Mouse (Mus musculus) heart, embryonic 16.5 days (tissue): ENCODE results near the gene Mocs3. TPM values are rescaled to one million over a fixed set of nuclear protein-coding genes. Genes with fewer than 3 reads are reported as not detected.

ENCODE experiments used
- ATAC-seq: fragments of 200-750 bp; cut with Nextera tagmentation; replicated peaks from 2 replicates; pipeline ENCODE4 v1.8.0; 2017; ENCODE audit warnings: moderate number of reproducible peaks; ENCODE audit not compliant: insufficient read depth, low FRiP score; ENCODE audit errors: extremely low read depth
- H3K27ac ChIP-seq: fragments of 300-500 bp; sonication (generic); 2 replicates; pipeline ENCODE4 v1.5.1; 2014; ENCODE audit warnings: mild to moderate bottlenecking, low read length, control low read depth, moderate library complexity
- H3K27me3 ChIP-seq: fragments of 300-500 bp; sonication (generic); 2 replicates; pipeline ENCODE4 v1.6.1; 2014; ENCODE audit warnings: low read length, mixed read lengths; ENCODE audit not compliant: control insufficient read depth, insufficient read depth
- H3K36me3 ChIP-seq: fragments of 300-500 bp; sonication (generic); 2 replicates; pipeline ENCODE4 v1.6.1; 2014; ENCODE audit not compliant: control insufficient read depth, insufficient read depth
- H3K4me1 ChIP-seq: fragments of 300-500 bp; sonication (generic); 2 replicates; pipeline ENCODE4 v1.6.1; 2014; ENCODE audit warnings: low read length, mixed read lengths; ENCODE audit not compliant: control insufficient read depth, insufficient read depth
- H3K4me2 ChIP-seq: fragments of 300-500 bp; sonication (generic); 2 replicates; pipeline ENCODE4 v1.6.1; 2014; ENCODE audit warnings: low read depth, mild to moderate bottlenecking, control low read depth, low read length
- H3K4me3 ChIP-seq: fragments of 300-500 bp; sonication (generic); 2 replicates; pipeline ENCODE4 v1.5.1; 2014; ENCODE audit warnings: mild to moderate bottlenecking, control low read depth, low read length
- H3K9ac ChIP-seq: fragments of 300-500 bp; sonication (generic); 2 replicates; pipeline ENCODE4 v1.6.1; 2014; ENCODE audit warnings: low read length, control low read depth
- H3K9me3 ChIP-seq: fragments of 300-500 bp; sonication (generic); replicated peaks from 2 replicates; pipeline ENCODE4 v1.6.1; 2016; ENCODE audit warnings: low read length; ENCODE audit not compliant: control insufficient read depth
- WGBS: fragments of 180-500 bp; shearing (Covaris S2); extraction: QIAGEN DNeasy Blood & Tissue Kit; methylation state at CpG from one replicate; pipeline ENCODE4 v1.1.7; 2014; 5-methylcytosine and 5-hydroxymethylcytosine counted together
- polyA plus RNA-seq: library from polyadenylated mRNA; unstranded; fragments of >200 nt; fragmentation: Nextera tagmentation; extraction: Ambion mirVana; gene quantifications from 2 replicates; pipeline ENCODE4 v1.2.1, GENCODE M21; 2015

The Mocs3 gene
- polyA plus RNA-seq, 1 experiment from 2014 or later: 4.3 TPM

GRCm38 (mm10) chr2:168205265-168205664 lies 25.2 kb upstream of the Mocs3 start:
- peaks cover 27% of the 10 kb centered on the region for H3K36me3 ChIP-seq
- peak; percentile 59 for ATAC-seq

DNA sequence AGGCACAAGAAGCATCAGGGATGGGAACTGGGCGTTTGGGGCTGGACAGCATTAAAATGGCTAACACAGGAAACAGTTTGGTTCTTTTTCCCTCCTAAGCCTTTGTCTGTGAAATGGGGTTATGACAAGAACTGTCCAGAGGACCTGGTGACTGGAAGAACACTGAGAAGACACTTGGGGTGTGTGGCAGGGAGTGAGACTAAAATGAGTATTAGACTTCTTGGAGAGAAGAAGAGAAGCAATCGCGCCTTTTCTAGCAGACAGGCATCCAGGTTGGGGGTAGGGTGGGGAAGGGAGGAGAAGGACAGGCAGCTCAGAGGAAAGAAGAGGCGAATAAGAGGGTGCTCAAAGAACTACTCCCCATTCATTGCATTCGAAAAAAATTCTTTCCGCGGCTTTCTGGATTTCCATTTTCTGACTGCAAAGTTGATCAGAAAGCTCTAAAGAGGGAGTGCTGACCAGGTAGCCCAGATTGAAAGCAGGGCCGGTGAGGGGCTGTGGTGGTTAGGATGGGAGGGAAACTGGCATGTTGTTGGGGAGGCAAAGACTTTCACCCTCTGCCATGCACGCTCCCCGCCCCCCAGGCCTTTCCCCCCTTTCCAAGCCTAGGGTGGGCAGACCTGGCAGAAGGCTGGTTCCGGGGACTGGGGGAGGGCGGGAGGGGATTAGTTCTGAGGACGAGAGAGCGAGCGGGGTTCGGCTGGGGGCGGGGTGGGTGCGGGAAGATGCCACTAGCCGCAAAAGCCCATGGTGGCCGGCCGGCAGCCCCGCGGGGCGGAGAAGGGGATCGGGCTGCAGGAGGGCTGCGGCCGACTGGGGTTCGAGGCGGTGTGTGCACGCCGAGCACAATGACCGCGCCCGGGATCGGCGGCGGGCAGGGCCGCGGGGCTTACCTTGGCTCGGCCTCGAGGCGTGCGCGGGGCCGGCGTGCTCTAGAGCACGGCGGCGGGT lies 24.5 kb upstream of the Mocs3 start:
- ATAC-seq: 0 out of 2 replicates have a peak, but pooled peaks have one; percentile 3
- under 1% methylated on average over 49 of the region's 49 CpGs for WGBS
- Histone ChIP-seq H3K27ac (peak overlapping the region; percentile 99), H3K9ac (peak overlapping the region; percentile 100), H3K4me1 (peaks cover 25% of the 10 kb centered on the region), H3K4me3 (peak overlapping the region; percentile 87), H3K9me3 (peaks cover 4% of the 10 kb centered on the region; the same call in 1 of the 2 replicates), H3K4me2 (peak overlapping the region; percentile 79), H3K36me3 (peaks cover 33% of the 10 kb centered on the region), H3K27me3 (no peaks in the 10 kb centered on the region)

More at GRCm38 (mm10) chr2:168205265-168205664, 25.2 kb upstream of the Mocs3 start:
- peaks cover 4% of the 10 kb centered on the region; the same call in 1 of the 2 replicates for H3K9me3 ChIP-seq
- no peaks in the 10 kb centered on the region for H3K27me3 ChIP-seq
- peak overlapping the region; percentile 87 for H3K4me3 ChIP-seq
- WGBS: 6% methylated on average over 6 of the region's 6 CpGs
- peak overlapping the region; percentile 99 for H3K27ac ChIP-seq
- H3K9ac ChIP-seq: peak overlapping the region; percentile 100
- H3K4me1 ChIP-seq: peaks cover 32% of the 10 kb centered on the region
- peak overlapping the region; percentile 79 for H3K4me2 ChIP-seq

DNA sequence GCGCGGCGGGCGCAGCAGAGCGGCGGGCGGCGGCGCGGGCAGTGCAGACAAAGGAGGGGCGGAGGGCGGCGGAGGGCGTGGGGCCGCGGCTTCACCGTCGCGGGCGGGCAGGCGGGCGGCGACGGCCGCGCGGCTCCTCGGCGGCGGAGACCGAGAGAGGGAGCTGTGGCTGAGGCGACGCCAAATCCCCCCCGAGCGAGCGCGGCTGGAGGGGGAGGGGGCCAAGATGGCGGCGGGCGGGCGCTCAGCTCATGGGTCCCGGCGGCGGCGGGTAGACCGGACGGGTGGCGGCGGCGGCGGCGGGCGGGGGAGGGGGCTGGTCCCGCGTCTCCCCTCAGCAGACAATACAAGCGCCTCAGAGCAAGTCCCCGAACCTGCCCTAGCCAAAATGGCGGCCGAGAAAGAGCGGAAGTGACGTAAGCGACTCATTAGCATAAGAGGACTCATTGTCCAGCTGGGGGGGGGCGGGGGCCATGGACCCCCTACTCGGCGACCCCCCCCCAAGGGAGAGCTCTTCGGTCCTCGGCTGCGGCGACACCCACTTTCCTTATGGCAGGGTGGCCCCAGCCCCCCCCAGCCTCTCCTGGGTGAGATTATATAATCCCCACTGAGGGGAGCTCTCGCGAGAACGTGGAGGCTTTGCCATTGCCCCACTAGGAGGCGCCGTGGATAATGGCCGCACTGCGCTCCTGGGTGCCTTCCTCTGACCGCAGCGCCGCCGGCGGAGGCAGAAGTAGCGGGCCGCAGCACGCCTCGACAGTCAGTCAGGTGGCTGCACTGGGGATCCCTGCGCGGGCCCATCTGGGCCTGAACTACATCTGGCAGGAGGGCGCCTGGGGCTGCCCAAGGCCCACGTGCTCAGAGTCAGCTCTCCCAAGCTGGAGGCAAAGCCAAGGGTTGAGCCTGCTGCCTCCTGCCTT lies 23.4 kb upstream of the Mocs3 start, which contains the start of gene Adnp:
TSS of gene Adnp (minus strand) at position 388 of the 920 bp plus-strand sequence.
- ATAC-seq: peak; percentile 87
- H3K9me3 ChIP-seq: peaks cover 4% of the 10 kb centered on the region; the same call in 1 of the 2 replicates
- peak within 1 kb of the TSS; percentile 87 for H3K4me3 ChIP-seq
- H3K4me1 ChIP-seq: peaks cover 18% of the 10 kb centered on the region
- H3K36me3 ChIP-seq: peaks cover 40% of the 10 kb centered on the region
- H3K4me2 ChIP-seq: peak within 1 kb of the TSS; percentile 79
- no peaks in the 10 kb centered on the region for H3K27me3 ChIP-seq
- peak within 1 kb of the TSS; percentile 99 for H3K27ac ChIP-seq
- under 1% methylated on average over 53 of the region's 89 CpGs for WGBS
- H3K9ac ChIP-seq: peak within 1 kb of the TSS; percentile 100

GRCm38 (mm10) chr2:168207883-168208282 lies 22.5 kb upstream of the Mocs3 start:
- Histone ChIP-seq H3K4me3 (no peak overlapping the region), H3K4me2 (peak overlapping the region; percentile 74), H3K36me3 (peaks cover 47% of the 10 kb centered on the region), H3K27ac (peak overlapping the region; percentile 99), H3K27me3 (no peaks in the 10 kb centered on the region), H3K4me1 (peaks cover 18% of the 10 kb centered on the region), H3K9ac (peak overlapping the region; percentile 100; the same call in 1 of the 2 replicates), H3K9me3 (peaks cover 4% of the 10 kb centered on the region; the same call in 1 of the 2 replicates)
- WGBS: 91% methylated on average over 3 of the region's 3 CpGs
- ATAC-seq: no peak

GRCm38 (mm10) chr2:168213788-168214397 lies 16.5 kb upstream of the Mocs3 start:
- Histone ChIP-seq H3K27me3 (no peaks in the 10 kb centered on the region), H3K36me3 (peaks cover 66% of the 10 kb centered on the region), H3K27ac (no peak overlapping the region), H3K4me3 (no peak overlapping the region), H3K9me3 (no peaks in the 10 kb centered on the region), H3K4me1 (no peaks in the 10 kb centered on the region), H3K9ac (no peak overlapping the region), H3K4me2 (no peak overlapping the region)
- ATAC-seq: no peak
- 61% methylated on average over 5 of the region's 5 CpGs for WGBS

DNA sequence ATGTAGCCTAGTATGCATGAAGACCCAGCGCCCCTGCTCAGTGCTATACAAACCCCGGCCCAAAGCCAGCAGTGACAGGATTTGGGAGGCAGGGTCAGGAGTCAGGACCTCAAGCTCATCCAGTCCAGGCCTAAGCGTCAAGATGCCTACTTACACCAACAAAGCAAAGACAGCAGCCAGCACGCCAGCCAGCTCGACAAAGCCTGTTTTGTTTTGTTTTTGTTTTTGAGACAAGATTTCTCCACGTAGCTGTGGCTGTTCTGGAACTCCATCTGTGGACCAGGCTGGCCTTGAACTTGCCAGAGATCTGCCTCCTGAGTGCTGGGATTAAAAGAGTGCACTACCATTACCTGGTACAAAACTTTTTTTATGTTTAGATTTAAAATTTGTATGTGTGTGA lies 7.1 kb upstream of the Mocs3 start:
- H3K36me3 ChIP-seq: peaks cover 68% of the 10 kb centered on the region
- WGBS: 90% methylated on average over 6 of the region's 6 CpGs

DNA sequence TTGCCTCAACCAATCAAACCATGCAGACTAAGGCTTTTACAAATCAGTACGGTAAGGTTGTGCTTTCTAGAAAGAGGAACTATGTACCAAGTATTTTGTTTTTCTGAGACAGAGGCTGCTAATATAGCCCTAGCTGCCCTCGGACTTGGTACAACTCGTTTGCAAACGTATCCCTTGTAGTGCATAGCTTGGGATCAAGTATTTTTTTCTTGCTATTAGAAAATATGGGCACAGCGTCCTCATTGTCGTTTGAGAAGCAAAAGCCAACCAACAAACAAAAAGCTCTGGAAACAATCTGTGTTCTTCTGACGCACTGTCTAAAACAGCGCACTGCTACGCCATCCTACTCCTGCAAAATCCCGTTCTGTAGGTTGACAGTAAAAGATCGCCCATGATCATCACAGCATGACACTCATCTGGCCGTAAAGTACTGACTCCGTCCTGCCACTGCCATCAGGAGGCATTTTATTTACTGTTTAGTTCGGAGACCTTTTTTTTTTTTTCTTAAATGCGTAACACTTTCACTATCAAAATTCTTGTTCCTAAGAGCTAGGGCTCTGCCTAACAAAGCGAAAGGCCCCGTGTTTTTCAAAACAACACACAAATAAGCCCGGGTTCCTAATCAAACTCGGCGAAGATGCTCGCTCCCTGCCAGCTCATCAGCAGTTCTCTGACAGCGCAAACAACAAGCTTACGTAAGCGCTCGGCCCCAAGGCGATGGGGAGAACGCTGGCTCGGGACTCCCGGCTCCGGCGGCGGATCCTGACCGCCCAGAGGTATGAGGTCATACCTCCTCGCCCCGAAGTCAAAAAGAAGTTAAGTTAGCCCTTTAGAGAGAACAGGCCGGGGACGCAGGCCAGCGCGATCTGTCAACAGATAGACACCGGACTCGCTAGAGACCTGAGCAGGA lies 1.1 kb upstream of the Mocs3 start:
- H3K4me2 ChIP-seq: peak overlapping the region; percentile 98
- H3K9ac ChIP-seq: peak overlapping the region; percentile 86
- peaks cover 19% of the 10 kb centered on the region for H3K4me1 ChIP-seq
- peaks cover 30% of the 10 kb centered on the region for H3K36me3 ChIP-seq
- H3K4me3 ChIP-seq: peak overlapping the region; percentile 90
- ATAC-seq: 0 out of 2 replicates have a peak, but pooled peaks have one; percentile 8
- H3K27me3 ChIP-seq: no peaks in the 10 kb centered on the region
- 15% methylated on average over 41 of the region's 41 CpGs for WGBS
- peak overlapping the region; percentile 88 for H3K27ac ChIP-seq
- no peaks in the 10 kb centered on the region for H3K9me3 ChIP-seq

More for the DNA sequence above, 7.1 kb upstream of the Mocs3 start:
- no peak for ATAC-seq
- 0 out of 2 replicates have a peak, but pooled peaks cover 3% of the 10 kb centered on the region for H3K4me1 ChIP-seq
- no peaks in the 10 kb centered on the region for H3K27me3 ChIP-seq
- H3K9me3 ChIP-seq: no peaks in the 10 kb centered on the region
- no peak overlapping the region for H3K27ac ChIP-seq
- H3K4me2 ChIP-seq: no peak overlapping the region
- H3K4me3 ChIP-seq: no peak overlapping the region
- H3K9ac ChIP-seq: no peak overlapping the region
